Mouse (Mus musculus): ENCODE measurements around the gene Ramac. TPM values are rescaled to one million over a fixed set of nuclear protein-coding genes. Genes with fewer than 3 reads are reported as not detected.

Ramac gene
- total and polyA plus RNA-seq, 3 experiments, result 30.8 to 134 (median 56.8) TPM

- no peak for TF ChIP-seq E2F4 (IDR thresholded peaks at IDR 0.05; ENCODE audit: insufficient replicate concordance, low read depth, low read length)
These were observed at the start of gene Ramac (continued) for GRCm38 (mm10) chr7:81762180-81763109.

- H3K9ac ChIP-seq (ENCODE audit: insufficient read depth, low read depth), result no peak overlapping the region
These were observed 44.1 kb upstream of the Ramac start for GRCm38 (mm10) chr7:81718657-81719056.

GRCm38 (mm10) chr7:81719216-81719661 is 43.5 kb upstream of the Ramac start:
- no peak for DNase-seq (ENCODE audit: extremely low read depth)
- dilution Hi-C loops (cut with MboI; ENCODE audit: extremely low pct_ligation_motif_present, extremely low pct_unique_long_range_greater_than_20kb, low sequenced_read_pairs) (no loop called here), in situ Hi-C loops (cut with MboI; ENCODE audit: low pct_ligation_motif_present, low pct_unique_long_range_greater_than_20kb, low sequenced_read_pairs) (no loop called here)
- no peak overlapping the region for H3K4me3 ChIP-seq (replicated peaks in 1 of 3; ENCODE audit: low read depth in 2 of 3, low read length in 2 of 3, poor library complexity in 1 of 3)
- H3K27ac ChIP-seq (ENCODE audit: insufficient read depth, low read depth), result no peak overlapping the region
- H3K9ac ChIP-seq (ENCODE audit: insufficient read depth, low read depth), result no peak overlapping the region
- H3K79me2 ChIP-seq (replicated peaks; ENCODE audit: control insufficient read depth, extremely low read depth, insufficient read depth, poor library complexity, severe bottlenecking), result no peaks in the 10 kb centered on the region
- H3K36me3 ChIP-seq (replicated peaks in 1 of 2; ENCODE audit: control insufficient read depth in 1 of 2, insufficient read depth in 1 of 2, low read length in 1 of 2), result no peaks in the 10 kb centered on the region
- peaks cover 28% of the 10 kb centered on the region for H3K27me3 ChIP-seq (replicated peaks)
- H3K4me1 ChIP-seq (ENCODE audit: control insufficient read depth in 1 of 2, insufficient read depth in 2 of 2), result no peaks in the 10 kb centered on the region
- H3K4me2 ChIP-seq (ENCODE audit: insufficient read depth, low read depth, poor library complexity, severe bottlenecking), result no peak overlapping the region
- H3K9me3 ChIP-seq (replicated peaks; ENCODE audit: low read length), result no peaks in the 10 kb centered on the region
- TF ChIP-seq BHLHE40 (IDR thresholded peaks at IDR 0.05; ENCODE audit: low read depth, low read length) (no peak), EP300 (IDR thresholded peaks at IDR 0.05; ENCODE audit: low read length) (no peak), RCOR1 (conservative IDR thresholded peaks at IDR 0.05; ENCODE audit: low read depth, low read length) (no peak), E2F4 (IDR thresholded peaks at IDR 0.05; ENCODE audit: insufficient replicate concordance, low read depth, low read length) (no peak), ZC3H11A (IDR thresholded peaks at IDR 0.05; ENCODE audit: low read depth, low read length) (no peak), IRF4 (IDR thresholded peaks at IDR 0.05; ENCODE audit: low read depth, low read length) (no peak), NRF1 (IDR thresholded peaks at IDR 0.05; ENCODE audit: low read depth, low read length) (no peak), UBTF (IDR thresholded peaks at IDR 0.05; ENCODE audit: low read depth, low read length) (no peak)

More at GRCm38 (mm10) chr7:81718657-81719056, 44.1 kb upstream of the Ramac start:
- H3K36me3 ChIP-seq (replicated peaks in 1 of 2; ENCODE audit: control insufficient read depth in 1 of 2, insufficient read depth in 1 of 2, low read length in 1 of 2), result no peaks in the 10 kb centered on the region
- no peaks in the 10 kb centered on the region for H3K9me3 ChIP-seq (replicated peaks; ENCODE audit: low read length)
- in situ Hi-C loops (cut with MboI; ENCODE audit: low pct_ligation_motif_present, low pct_unique_long_range_greater_than_20kb, low sequenced_read_pairs), result no loop called here
- H3K79me2 ChIP-seq (replicated peaks; ENCODE audit: control insufficient read depth, extremely low read depth, insufficient read depth, poor library complexity, severe bottlenecking), result no peaks in the 10 kb centered on the region
- no peaks in the 10 kb centered on the region for H3K4me1 ChIP-seq (ENCODE audit: control insufficient read depth in 1 of 2, insufficient read depth in 2 of 2)
- H3K27me3 ChIP-seq (replicated peaks), result peaks cover 29% of the 10 kb centered on the region
- dilution Hi-C loops (cut with MboI; ENCODE audit: extremely low pct_ligation_motif_present, extremely low pct_unique_long_range_greater_than_20kb, low sequenced_read_pairs), result no loop called here
- TF ChIP-seq NELFE (IDR thresholded peaks at IDR 0.05; ENCODE audit: low read depth, low read length) (no peak), KAT2A (IDR thresholded peaks at IDR 0.05; ENCODE audit: insufficient replicate concordance, low read length) (no peak), ZNF384 (IDR thresholded peaks at IDR 0.05; ENCODE audit: low read depth, low read length) (no peak), MEF2A (IDR thresholded peaks at IDR 0.05; ENCODE audit: borderline replicate concordance, low read depth, low read length) (no peak), MYC (IDR thresholded peaks at IDR 0.05; ENCODE audit: low read depth, low read length) (no peak), ZMIZ1 (IDR thresholded peaks at IDR 0.05; ENCODE audit: low read depth, low read length) (no peak), CTCF (conservative IDR thresholded peaks at IDR 0.05 in 1 of 2, IDR thresholded peaks at IDR 0.05 in 1 of 2; ENCODE audit: low read depth in 2 of 2, low read length in 2 of 2) (no peak), JUND (conservative IDR thresholded peaks at IDR 0.05; ENCODE audit: low read depth, low read length) (no peak), CHD1 (IDR thresholded peaks at IDR 0.05; ENCODE audit: low read depth, low read length) (no peak), ETS1 (conservative IDR thresholded peaks at IDR 0.05; ENCODE audit: low read depth, low read length) (no peak), CHD2 (IDR thresholded peaks at IDR 0.05; ENCODE audit: low read length) (no peak), USF2 (conservative IDR thresholded peaks at IDR 0.05; ENCODE audit: low read depth, low read length) (no peak), GABPA (IDR thresholded peaks at IDR 0.05; ENCODE audit: insufficient replicate concordance, low read depth, low read length) (no peak), POLR2A (IDR thresholded peaks at IDR 0.05; ENCODE audit: low read depth, low read length) (no peak)
- no peak overlapping the region for H3K27ac ChIP-seq (ENCODE audit: insufficient read depth, low read depth)
- DNase-seq (ENCODE audit: extremely low read depth), result no peak
- H3K4me3 ChIP-seq (replicated peaks in 1 of 3; ENCODE audit: low read depth in 2 of 3, low read length in 2 of 3, poor library complexity in 1 of 3), result no peak overlapping the region
- no peak overlapping the region for H3K4me2 ChIP-seq (ENCODE audit: insufficient read depth, low read depth, poor library complexity, severe bottlenecking)
